Mouse (Mus musculus) kidney, postnatal 36 days (tissue): Measurements from ENCODE around the gene Glp2r.

Experiments
- DNase-seq, 2 experiments: peaks; one replicate each; pipeline ENCODE4 v3.0.0; 2021 to 2022; ENCODE audit warnings: mixed read lengths in 2 of 2

Gene Glp2r

GRCm38 (mm10) chr11:67633620-67634229, 137.2 kb downstream of the Glp2r start:
- DNase-seq: no peak

- peak; percentile 20 to 61 for DNase-seq
These were observed 138.0 kb downstream of the Glp2r start for GRCm38 (mm10) chr11:67632906-67633305.

- peak; percentile 74 to 78 for DNase-seq
These were observed 142.4 kb downstream of the Glp2r start for GRCm38 (mm10) chr11:67628522-67628921.

GRCm38 (mm10) chr11:67627179-67627578, 143.8 kb downstream of the Glp2r start:
- DNase-seq: no peak

- DNase-seq: no peak
These were observed 148.6 kb downstream of the Glp2r start for GRCm38 (mm10) chr11:67622340-67622739.

GRCm38 (mm10) chr11:67616557-67617239, 154.3 kb downstream of the Glp2r start:
- no peak for DNase-seq

- DNase-seq: no peak
These were observed 158.7 kb downstream of the Glp2r start for GRCm38 (mm10) chr11:67612158-67612839.
